Mouse (Mus musculus): ENCODE measurements around the gene Kcnj5.

DNA sequence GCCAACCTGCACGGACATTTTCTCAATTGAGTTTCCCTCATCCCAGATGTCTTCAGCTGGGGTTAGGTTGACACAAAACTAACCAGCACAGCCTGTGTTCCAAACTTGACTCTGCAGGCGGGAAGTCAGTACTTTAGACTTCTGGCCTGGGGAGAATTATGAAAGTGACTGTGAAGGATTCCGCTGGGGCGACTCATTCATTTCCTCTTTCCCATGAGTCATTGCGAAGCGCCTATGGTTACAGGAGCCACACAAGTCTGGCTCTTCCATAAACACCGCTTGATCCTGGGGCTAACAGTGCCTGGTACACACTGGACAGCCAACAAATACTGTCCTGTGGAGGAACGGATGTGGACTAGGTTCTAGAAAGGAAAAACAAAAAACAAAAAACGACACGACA is 5.2 kb upstream of the Kcnj5 start:
- no peak for TF ChIP-seq POLR2A (IDR thresholded peaks at IDR 0.05; ENCODE audit: borderline replicate concordance, insufficient read depth, low read length)
- TF ChIP-seq CTCF (IDR thresholded peaks at IDR 0.05; ENCODE audit: borderline replicate concordance, insufficient read depth, low read depth, low read length), result no peak
